Mouse (Mus musculus) olfactory bulb, adult 2 months (tissue): ENCODE measurements around the gene Ifitm10.

ENCODE experiments used
- CTCF ChIP-seq: fragments of 200-500 bp; IDR thresholded peaks from 2 replicates; pipeline ENCODE4 v1.5.1; 2012; ENCODE audit warnings: low read depth, mild to moderate bottlenecking, low read length, moderate library complexity; ENCODE audit not compliant: insufficient read depth
- POLR2A ChIP-seq: fragments of 200-500 bp; IDR thresholded peaks from 2 replicates; pipeline ENCODE4 v1.6.1; 2012; ENCODE audit warnings: mild to moderate bottlenecking, low read depth, low read length, moderate library complexity; ENCODE audit not compliant: insufficient read depth

DNA sequence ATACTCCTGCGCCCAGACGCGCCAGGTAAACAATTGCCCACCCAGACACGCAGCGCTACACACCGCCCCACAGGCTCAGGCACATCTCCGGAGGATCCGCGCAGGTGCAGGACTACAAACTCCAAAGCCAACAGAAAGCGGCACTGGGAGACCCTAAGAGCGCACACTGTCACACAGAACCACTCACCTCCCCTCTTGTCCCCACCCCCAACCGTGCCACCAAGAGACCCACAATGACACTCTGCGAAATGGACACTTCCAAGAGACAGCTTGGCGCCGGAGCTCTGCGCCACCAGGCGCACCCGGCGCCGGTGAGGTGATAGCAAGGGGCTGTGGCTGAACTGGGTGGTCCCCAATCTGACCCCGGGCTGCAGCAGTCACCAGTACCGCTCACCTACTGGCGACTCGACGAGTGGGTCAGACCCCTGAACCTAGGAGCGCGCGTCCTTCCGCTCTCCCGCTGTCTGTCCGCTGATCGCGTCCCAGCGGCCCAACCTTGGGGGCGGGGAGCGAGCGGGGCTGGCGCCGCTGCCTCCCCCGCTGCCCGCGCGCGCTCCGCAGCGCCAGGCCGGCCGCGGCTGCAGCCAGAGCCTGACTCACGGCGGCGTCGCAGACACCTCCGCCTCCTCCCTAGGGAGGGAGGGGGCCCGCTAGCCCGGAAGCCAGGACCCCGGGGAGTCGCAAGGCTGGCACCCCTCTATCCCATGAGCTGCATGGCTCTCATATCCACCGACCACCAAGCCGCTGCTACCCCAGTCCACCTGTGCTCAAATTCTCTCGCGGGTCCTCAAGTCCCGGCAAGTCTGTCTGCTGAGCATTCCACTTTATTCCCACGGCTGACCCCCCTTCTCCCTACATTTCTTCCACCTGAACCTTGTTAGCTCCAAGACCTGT is 1.5 kb downstream of the Ifitm10 start:
- TF ChIP-seq POLR2A (no peak), CTCF (no peak)
